Mouse (Mus musculus) gastrocnemius, adult 2 months (tissue): ENCODE results near the gene N4bp3. TPM values are rescaled to one million over a fixed set of nuclear protein-coding genes. Genes with fewer than 3 reads are reported as not detected.
"Not testable (repeated sequence)": the region's sequence is repeated elsewhere in the genome, so short reads cannot be mapped to it uniquely, and the experiment has no call there.

Source experiments
- DNase-seq: peaks from one replicate; pipeline ENCODE4 v3.0.0; 2022
- H3K27ac ChIP-seq: fragments of 200-600 bp; 2 replicates; pipeline ENCODE4 v1.8.1; 2022; ENCODE audit warnings: mild to moderate bottlenecking
- H3K4me3 ChIP-seq: fragments of 200-600 bp; 2 replicates; pipeline ENCODE4 v1.8.1; 2022; ENCODE audit warnings: mild to moderate bottlenecking, moderate library complexity
- CTCF ChIP-seq: fragments of 200-600 bp; IDR thresholded peaks from 2 replicates; pipeline ENCODE4 v1.8.1; 2022; ENCODE audit warnings: antibody characterized with exemption, mild to moderate bottlenecking, moderate library complexity
- intact Hi-C: fragments of 180-260 bp; cut with DNase I; formaldehyde crosslinking; loops from one replicate; pipeline ENCODE4 v1.15.1; 2025
- total RNA-seq, 2 experiments: library from RNA; stranded (reverse); gene quantifications; 2 replicates each; pipeline ENCODE4 v1.2.3; 2021

Gene N4bp3
- total RNA-seq, 2 experiments from 2014 or later, result 2.7 to 4.2 TPM

- peak; percentile 17; the same call in 1 of the 2 replicates for TF ChIP-seq CTCF
- intact Hi-C loops, result loop anchor here (2.0 to 5.0 kb wide), 2 partner anchors 15 to 47 kb away; no protein-coding TSS in a partner anchor
- DNase-seq, result peak; percentile 93
- Histone ChIP-seq H3K27ac (peak within 1 kb of the TSS; percentile 96), H3K4me3 (peak within 1 kb of the TSS; percentile 96)
These were observed 14.9 kb downstream of the N4bp3 start, which contains the start of gene Rmnd5b for GRCm38 (mm10) chr11:51635525-51636322. Rmnd5b (minus strand) TSS chr11:51635896.

- Histone ChIP-seq H3K4me3 (peak overlapping the region; percentile 96), H3K27ac (peak overlapping the region; percentile 96)
- intact Hi-C loops, result loop anchor here (2.0 to 5.0 kb wide), 2 partner anchors 14 to 47 kb away; no protein-coding TSS in a partner anchor
- DNase-seq, result no peak
- TF ChIP-seq CTCF, result no peak
These were observed 15.5 kb downstream of the N4bp3 start for GRCm38 (mm10) chr11:51635127-51635524.

- H3K27ac ChIP-seq, result no peak overlapping the region
- intact Hi-C loops, result loop anchor here (2.0 kb wide), 1 partner anchor 13 kb away; no protein-coding TSS in a partner anchor
- no peak for TF ChIP-seq CTCF
- H3K4me3 ChIP-seq, result no peak overlapping the region
- no peak for DNase-seq
These were observed 16.9 kb downstream of the N4bp3 start for GRCm38 (mm10) chr11:51633721-51634120.

GRCm38 (mm10) chr11:51633200-51633599 lies 17.4 kb downstream of the N4bp3 start:
- DNase-seq, H3K27ac ChIP-seq, intact Hi-C loops, H3K4me3 ChIP-seq: not testable (repeated sequence)

GRCm38 (mm10) chr11:51632130-51632753 lies 18.4 kb downstream of the N4bp3 start:
- Histone ChIP-seq H3K4me3 (no peak overlapping the region), H3K27ac (no peak overlapping the region; the same call in 1 of the 2 replicates)
- no peak for TF ChIP-seq CTCF
- DNase-seq, result no peak
- intact Hi-C loops, result no loop called here

- intact Hi-C loops, result no loop called here
- H3K4me3 ChIP-seq, result no peak overlapping the region
- no peak for TF ChIP-seq CTCF
- no peak for DNase-seq
- H3K27ac ChIP-seq, result no peak overlapping the region
These were observed 20.9 kb downstream of the N4bp3 start for GRCm38 (mm10) chr11:51629651-51630314.

- H3K4me3 ChIP-seq, result no peak overlapping the region
- DNase-seq, result no peak
- H3K27ac ChIP-seq, result no peak overlapping the region
- intact Hi-C loops, result no loop called here
- TF ChIP-seq CTCF, result no peak
These were observed 22.7 kb downstream of the N4bp3 start for GRCm38 (mm10) chr11:51627907-51628306.

GRCm38 (mm10) chr11:51627425-51627824 lies 23.2 kb downstream of the N4bp3 start:
- TF ChIP-seq CTCF, result no peak
- no peak for DNase-seq
- no peak overlapping the region for H3K4me3 ChIP-seq
- no peak overlapping the region for H3K27ac ChIP-seq
- intact Hi-C loops, result no loop called here

- Histone ChIP-seq H3K4me3 (no peak overlapping the region), H3K27ac (no peak overlapping the region)
- TF ChIP-seq CTCF, result no peak
- intact Hi-C loops, result no loop called here
- DNase-seq, result no peak
These were observed 25.3 kb downstream of the N4bp3 start for GRCm38 (mm10) chr11:51625187-51625820.

GRCm38 (mm10) chr11:51622971-51623491 lies 27.6 kb downstream of the N4bp3 start:
- no peak overlapping the region for H3K4me3 ChIP-seq
- intact Hi-C loops, result no loop called here
- DNase-seq, result no peak
- no peak for TF ChIP-seq CTCF
- no peak overlapping the region for H3K27ac ChIP-seq

GRCm38 (mm10) chr11:51621776-51622175 lies 28.9 kb downstream of the N4bp3 start:
- DNase-seq, result no peak
- TF ChIP-seq CTCF, result no peak
- no peak overlapping the region for H3K27ac ChIP-seq
- intact Hi-C loops, result loop anchor here (2.0 kb wide), 1 partner anchor 13 kb away; the partner anchor contains the start of gene Rmnd5b
- no peak overlapping the region for H3K4me3 ChIP-seq

GRCm38 (mm10) chr11:51620084-51620483 lies 30.6 kb downstream of the N4bp3 start:
- DNase-seq, result no peak
- Histone ChIP-seq H3K27ac (peak overlapping the region; percentile 93), H3K4me3 (peak overlapping the region; percentile 95)
- intact Hi-C loops, result loop anchor here (2.0 kb wide), 1 partner anchor 15 kb away; the partner anchor contains the start of gene Rmnd5b
- no peak for TF ChIP-seq CTCF
